Mouse (Mus musculus) spleen, postnatal 36 days (tissue): ENCODE measurements around the gene Rpl9-ps6.

Experiments used
- DNase-seq, 2 experiments: peaks; one replicate each; pipeline ENCODE4 v3.0.0; 2022; ENCODE audit warnings: low spot score in 2 of 2, mixed read lengths in 1 of 2

Gene Rpl9-ps6

DNA sequence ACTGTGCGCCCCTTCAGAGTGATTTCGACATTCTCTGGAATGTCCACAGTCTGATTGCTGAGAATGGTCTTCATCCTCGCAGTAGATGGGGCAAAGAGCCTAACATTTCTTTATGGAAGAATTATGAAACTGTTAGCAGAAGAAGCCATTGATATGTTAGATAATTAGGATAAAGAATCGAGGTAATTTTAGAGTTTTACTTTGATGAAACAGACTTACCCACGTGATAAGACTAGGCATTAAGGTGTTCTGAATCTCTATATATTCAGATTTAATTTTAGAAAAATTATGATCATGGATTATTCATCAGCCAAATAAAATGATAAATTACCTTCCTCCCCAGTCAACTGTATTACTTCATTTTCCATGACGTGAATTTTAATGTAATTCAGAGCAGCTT lies at the start of gene Rpl9-ps6:
TSS of gene Rpl9-ps6 (minus strand) at position 101 of the 400 bp plus-strand sequence.
- no peak for DNase-seq

DNA sequence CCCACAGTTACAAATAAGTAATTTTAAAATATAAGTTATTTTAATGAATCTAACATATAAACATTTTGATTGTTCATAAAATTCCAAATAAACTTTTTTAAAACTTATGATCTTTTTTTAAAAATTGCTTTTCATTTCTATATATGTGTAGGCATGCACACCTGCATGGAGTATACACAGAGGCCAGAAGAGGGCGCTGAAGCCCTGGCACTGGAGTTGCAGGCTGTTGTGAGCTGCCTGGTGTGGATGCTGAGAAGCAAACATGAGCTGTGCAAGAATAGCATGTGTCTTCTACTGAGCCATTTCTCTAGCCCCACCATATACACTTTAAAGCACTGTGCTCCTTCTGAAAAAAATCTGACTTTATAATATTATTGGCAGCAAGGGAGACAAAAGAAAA lies 46.1 kb upstream of the Rpl9-ps6 start:
- DNase-seq, result no peak

DNA sequence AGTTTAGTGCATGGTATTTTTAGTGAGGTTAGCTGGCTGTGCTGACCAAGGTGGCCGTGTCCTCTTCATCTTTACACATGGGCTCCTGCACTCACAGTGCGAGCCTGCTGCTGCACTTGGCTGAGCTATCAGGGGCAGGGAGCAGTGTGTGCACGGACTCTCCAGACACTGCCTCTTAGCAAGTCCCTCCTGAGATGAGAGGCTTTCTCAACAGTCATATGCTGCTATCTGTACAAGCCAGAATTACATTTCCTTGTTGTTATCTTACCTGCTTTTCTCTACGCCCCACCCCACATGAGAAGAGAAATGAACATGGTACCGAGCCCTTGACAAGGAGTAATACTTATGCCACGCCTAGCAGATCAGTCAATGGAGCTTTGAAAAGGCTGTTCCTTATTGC lies 44.6 kb upstream of the Rpl9-ps6 start:
- peak; percentile 5 to 22 for DNase-seq

DNA sequence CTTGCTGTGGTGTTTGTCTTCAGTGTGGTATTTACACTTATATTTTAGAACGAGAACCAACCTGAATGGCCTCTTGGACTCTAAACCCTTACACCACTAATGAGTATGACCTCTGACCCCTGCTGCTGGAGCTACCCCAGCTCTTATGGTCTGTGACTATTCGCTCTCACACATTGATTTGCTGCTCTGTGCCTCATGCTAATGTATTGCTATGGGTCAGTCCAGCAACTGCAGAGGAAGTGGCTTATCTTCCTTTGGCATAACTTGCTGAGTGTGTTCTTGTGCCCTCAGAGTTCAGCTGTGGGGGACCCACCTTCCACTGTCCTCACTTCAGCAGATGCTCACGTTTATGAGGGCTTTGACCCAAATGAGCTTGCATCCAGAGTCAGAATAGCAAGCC lies 43.9 kb upstream of the Rpl9-ps6 start:
- no peak for DNase-seq

DNA sequence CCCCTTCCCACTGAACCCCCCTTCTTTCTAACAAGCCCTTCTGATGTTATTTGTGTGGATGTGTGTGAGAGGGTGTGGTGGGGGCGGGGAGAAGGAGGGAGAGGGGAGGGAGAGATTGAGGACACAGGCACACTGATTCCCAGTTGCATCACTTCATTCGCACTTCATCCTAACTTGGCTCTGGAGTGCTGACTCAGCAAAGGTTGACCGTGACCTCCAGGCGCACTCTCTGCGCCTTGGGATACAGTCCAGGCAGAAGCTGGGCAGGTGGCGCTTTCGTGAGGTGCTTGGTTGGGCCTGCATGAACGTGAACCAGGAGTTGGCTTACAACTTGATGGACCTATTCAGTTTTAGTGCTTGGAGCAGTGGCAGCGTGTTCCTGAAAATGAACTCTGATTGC lies 41.1 kb upstream of the Rpl9-ps6 start:
- DNase-seq, result no peak

DNA sequence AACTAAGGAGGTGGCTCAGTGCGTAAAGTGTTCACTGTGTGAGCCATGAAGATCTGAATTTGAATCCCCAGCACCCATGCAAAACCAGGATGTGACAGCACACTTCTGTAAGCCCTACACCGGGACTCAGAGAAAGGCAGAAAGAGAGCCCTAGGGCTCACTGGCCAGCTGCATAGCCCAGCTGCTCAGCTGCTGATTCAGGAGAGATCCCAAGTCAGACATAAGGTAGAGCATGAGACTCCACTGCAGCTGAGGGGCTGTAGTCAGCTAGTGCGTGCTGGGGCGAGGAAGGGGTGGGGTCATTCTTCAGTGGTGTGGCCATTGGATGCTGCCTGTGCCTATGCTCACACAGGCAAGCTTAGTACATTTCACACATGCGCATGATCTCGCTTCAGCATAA lies 40.7 kb upstream of the Rpl9-ps6 start:
- DNase-seq, result no peak

DNA sequence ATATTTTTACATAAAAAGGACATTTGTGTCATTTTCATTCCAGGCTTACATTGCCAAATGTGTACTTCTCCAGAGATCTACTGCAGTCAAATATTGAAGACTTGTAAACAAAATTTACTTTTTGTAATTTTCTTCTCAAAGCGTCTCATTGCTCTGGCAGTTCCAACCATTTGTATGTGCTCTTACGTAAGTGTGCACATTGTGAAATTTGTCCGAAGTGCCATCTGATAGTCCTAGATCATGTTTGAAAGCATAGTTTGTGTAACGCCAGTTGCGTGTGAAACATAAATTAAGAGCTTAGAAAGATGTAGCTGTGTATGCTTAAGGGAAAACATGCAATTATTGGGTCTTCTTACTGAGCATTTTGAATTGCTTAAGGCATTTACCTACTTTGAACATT lies 40.1 kb upstream of the Rpl9-ps6 start:
- no peak for DNase-seq

DNA sequence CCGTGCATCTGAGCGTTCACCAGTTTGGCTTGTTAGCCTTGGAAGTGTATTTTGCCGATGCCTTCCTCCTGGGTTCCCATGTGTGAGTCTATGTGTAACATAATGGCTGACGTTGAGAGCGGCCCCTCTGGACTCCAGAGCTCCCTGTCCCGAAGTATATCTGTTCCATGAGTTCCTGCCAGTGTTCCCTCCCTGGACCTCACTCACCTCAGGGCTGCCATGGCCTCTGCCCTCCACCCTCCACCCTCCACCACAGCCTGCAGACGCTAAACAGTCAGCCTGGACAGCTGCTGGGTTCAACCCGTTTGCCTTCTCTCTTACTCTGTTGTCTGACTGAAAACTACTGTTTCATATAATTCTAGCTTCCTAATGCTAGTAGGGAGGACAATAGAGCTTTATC lies 39.7 kb upstream of the Rpl9-ps6 start:
- no peak for DNase-seq

DNA sequence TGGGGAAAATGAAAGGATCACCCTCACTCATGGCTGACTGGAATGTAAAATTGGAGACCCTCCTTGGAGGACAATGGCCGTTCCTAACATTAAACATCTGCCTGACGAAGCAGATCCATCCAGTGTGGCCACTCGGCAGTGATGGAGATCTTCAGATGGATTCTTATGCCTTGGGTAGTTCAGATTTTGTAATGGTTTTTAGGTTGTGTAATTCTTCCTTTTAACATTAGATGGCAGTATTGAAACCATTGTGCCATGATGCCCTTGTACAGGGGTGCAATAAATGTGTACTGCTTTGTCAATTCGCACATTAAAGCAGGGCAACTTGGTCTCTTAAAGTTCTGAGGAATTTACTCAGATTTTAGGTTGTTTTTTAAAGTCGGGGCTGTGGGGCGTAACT lies 35.0 kb upstream of the Rpl9-ps6 start:
- DNase-seq, result no peak

DNA sequence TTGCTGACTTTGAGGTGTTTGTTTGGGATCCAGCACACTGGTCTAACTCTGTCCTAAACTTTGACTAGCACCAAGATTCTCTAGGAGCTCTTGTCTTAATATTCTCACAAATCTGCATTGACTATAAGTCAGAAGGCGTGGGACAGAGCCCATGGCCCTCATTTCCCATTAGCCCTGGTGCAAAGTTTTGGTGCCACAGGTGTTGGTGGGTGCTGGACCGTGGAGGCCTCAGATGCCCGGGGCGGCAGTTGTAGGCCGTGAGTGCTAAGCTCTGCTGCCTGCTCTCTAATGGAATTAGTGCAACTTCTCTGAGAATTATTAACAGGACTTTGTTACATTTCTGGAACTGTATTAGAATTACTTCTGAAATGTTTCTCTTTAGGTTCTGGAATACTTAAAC lies 31.6 kb upstream of the Rpl9-ps6 start:
- no peak for DNase-seq

DNA sequence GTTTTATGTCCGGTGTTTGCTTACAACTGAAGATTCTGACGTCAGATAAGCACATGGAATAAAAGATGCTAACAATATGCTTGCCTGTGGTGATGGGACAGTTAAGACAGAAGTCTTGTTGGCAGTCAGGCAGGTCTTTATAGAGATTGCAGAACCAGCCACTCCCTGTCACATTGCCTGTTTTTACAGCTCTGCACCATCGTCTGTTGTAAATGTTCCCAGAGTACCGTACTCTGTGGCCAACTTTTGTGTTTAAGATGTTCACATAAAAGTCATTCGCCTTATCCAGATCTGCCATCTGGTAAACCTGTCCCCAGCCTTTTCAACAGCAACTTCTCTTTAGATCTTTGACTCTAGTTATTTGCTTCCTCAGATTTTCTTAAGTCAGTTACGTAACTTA lies 31.0 kb upstream of the Rpl9-ps6 start:
- DNase-seq, result no peak

DNA sequence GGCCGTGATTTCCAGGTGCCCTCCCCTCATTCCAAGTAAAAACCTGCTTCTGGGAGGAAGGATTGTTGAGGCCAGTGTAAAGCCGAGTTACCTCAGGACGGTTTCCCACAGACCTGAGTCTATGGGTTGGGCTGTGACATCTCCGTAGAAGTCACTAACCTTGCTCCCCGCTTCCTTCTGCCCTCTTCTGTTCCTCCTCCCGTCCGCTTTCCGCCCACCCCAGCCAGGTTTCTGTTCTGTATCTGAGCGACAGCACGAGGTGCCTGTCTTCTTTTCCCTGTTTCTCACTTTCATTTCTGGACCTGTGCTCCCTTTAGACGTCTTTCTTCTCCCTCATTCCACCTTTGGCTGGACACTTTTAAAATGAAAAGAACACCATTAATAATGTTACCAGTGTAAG lies 28.7 kb upstream of the Rpl9-ps6 start:
- DNase-seq, result no peak

DNA sequence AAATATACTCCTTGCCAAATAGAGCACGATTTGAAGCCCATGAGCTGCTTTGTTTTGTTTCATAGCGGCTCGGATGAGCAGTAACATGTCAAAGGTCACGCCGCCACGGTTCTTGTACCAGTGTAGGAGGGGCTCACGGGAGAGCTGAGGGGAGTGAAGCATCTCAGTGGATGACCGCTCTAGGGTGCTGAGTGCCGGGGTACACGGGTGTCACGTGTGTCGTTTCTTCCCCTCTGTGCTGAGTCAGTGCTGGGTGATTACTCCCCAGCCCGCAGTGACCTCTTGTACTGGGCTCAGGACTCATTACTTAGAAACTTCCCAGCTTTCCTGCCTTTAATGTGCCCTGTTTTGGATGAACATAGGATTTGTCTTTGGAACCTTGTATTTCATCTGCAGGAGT lies 28.2 kb upstream of the Rpl9-ps6 start:
- DNase-seq, result no peak

DNA sequence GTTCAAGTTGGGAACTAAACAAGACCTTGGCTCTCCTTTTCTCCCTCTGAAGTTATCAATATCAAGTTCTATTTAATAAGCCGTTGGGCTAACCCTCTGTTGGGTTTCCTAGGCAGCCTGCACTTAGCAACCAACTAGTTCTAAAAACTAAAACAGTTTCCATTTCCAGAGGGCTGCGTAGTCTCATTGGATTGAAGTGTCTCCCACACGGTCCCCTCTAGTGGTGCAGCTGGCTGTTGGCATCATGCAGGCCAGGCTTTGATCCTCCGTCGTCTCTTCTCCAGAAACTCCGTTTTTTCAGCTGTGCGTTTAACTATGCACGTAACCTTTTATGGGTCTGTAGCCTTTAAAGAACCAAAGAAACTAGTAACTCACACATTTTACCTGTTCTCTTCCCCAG lies 27.1 kb upstream of the Rpl9-ps6 start:
- DNase-seq, result no peak

DNA sequence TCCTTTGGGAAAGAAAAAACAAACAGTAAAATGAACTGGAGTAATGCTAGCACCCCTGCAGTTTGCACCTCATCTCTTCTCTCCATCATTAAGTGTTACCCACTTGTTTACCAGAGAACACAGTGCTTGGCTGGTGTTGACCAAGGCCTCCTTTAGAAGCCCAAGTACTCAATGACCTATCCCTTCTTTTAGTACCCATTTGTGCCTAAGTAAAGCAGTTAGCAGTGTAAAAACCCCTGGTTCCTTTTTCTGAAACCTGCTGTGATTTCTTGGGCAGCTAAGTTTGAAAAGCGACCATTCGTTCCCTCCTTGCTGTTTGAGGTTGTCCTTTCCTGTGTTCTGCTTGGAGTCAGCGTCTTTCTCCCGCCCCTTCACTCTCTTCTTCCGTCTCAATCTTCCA lies 26.6 kb upstream of the Rpl9-ps6 start:
- no peak for DNase-seq

DNA sequence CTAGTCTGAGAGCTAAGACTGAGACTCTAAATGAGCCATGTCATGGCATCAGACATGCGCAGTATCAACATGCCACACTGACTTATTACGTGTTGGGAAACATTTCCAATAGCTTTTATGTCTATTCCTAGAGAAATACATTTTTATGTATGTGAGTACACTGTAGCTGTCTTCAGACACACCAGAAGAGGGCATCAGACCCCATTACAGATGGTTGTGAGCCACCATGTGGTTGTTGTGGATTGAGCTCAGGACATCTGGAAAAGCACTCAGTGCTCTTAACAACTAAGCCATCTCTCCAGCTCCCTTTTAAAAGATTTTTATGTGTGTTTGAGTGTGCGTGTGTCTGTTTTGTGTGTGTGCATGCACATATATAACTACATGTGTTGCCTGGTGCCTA lies 26.0 kb upstream of the Rpl9-ps6 start:
- DNase-seq, result no peak

DNA sequence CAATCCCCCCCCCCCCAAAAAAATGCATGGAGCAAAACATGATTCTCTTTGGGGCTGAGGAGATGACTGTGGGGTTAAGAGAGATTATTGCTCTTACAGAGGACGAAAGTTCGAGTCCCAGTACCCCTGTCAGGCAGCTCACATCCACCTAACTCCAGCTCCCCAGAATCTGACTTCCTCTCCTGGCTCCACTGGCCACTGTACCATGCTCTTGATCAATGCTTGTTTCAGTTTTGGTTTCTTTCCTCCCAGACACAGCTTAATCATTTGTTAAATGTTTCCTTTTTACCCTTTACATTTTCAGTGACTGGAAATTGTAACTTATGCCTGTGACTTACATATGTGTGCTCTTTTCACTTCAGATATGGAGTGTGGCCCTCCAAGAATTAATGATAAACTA lies 24.6 kb upstream of the Rpl9-ps6 start:
- DNase-seq, result no peak

DNA sequence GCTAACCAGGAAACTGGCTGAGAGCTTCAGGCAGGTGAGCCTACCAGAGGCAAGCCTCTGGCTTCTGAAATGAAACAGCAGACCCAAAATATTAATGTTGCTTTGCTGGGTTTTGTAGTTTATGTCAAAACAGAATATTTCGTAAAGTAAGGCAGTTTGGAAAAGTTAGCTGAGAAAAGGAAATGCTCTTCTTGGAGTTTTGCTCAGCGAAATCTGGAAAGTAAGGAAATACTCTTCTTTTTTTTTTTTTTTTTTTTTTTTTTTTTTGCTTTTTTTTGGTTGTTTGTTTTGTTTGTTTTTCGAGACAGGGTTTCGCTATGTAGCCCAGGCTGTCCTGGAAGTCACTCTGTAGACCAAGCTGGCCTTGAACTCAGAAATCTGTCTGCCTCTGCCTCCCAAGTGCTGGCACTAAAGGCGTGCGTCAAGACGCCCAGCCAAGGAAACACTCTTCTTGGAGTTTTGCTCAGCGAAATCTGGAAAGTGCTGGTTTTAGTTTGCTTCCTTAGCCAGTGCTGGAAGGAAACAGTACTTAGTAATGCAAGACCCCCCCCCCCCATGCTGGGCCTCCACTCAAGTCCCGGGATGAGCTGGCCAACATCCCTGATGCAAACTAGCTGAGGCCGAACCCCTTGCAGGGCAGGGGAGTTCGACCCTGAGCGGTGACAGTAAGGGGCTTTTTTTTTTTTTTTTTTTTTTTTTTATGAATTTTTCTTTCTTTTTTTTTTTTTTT lies 23.0 kb upstream of the Rpl9-ps6 start:
- DNase-seq, result no peak

DNA sequence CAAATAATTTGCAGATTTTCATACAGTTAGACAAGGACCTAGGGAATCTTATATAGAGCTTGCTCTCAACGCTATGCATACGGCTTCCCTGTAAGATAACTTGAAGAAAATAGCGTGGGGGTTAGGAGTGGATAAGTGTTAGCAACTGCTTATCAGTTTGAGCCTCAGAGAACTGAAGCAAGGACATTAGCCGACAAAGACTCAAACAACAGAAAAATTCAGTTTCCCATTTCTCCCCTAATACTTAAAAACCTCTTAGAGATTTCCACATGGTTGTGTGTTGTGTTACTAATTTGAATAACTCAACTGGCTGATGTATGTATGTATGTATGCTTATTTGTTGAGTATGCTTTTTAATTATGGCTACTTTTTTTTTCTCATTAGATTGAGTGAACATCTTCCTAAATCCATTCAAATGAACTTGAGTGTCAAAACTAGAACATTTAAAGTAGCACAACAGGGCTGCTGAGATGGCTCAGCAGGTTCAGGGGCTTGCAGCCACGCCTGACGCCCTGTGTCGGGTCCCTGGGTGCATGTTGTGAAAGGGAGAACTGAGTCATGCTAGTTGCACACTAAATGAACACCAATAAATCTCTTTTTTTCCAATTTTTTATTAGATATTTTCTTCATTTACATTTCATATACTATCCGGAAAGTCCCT lies 21.3 kb upstream of the Rpl9-ps6 start:
- no peak for DNase-seq

DNA sequence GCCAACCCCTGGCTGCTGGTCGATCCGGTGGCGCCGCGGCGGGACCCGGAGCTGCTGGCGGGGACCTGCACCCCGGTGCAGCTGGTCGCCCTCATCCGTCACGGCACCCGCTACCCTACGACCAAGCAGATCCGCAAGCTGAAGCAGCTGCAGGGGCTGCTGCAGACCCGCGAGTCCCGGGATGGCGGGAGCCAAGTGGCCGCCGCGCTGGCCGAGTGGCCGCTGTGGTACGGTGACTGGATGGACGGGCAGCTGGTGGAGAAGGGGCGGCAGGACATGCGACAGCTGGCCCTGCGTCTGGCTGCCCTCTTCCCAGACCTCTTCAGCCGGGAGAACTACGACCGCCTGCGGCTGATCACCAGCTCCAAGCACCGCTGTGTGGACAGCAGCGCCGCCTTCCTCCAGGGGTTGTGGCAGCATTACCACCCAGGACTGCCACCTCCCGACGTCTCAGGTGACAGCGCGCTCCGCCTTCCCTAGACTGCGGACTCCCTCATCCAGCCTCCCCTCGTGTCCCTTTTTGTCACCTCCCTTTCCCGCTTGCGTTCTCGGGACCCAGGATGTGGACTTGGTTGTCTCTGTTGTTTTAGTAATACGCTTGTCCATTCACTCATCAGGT lies 19.8 kb upstream of the Rpl9-ps6 start:
- peak; percentile 68 to 74 for DNase-seq

DNA sequence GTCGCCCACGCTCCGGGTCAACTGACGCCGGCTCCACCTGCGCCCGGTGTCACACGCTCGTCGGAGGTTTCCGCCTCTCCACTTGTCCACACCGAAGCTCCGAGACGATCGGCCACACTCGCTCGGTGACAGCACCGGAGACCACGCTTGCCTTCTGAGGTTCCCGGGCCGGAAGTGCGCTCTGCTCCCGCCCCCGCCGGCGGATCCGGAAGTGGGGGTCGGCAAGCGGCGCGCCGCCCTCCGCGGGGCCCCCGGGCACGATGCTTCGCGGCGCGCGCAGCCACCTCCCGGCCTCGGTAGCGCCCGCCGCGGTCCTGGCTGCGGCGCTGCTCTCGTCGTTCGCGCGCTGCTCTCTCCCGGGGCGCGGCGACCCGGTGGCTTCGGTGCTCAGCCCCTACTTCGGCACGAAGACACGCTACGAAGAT lies 19.3 kb upstream of the Rpl9-ps6 start, which contains the start of gene Minpp1:
TSS of gene Minpp1 (plus strand) at position 89 of the 425 bp plus-strand sequence.
- peak; percentile 84 for DNase-seq

DNA sequence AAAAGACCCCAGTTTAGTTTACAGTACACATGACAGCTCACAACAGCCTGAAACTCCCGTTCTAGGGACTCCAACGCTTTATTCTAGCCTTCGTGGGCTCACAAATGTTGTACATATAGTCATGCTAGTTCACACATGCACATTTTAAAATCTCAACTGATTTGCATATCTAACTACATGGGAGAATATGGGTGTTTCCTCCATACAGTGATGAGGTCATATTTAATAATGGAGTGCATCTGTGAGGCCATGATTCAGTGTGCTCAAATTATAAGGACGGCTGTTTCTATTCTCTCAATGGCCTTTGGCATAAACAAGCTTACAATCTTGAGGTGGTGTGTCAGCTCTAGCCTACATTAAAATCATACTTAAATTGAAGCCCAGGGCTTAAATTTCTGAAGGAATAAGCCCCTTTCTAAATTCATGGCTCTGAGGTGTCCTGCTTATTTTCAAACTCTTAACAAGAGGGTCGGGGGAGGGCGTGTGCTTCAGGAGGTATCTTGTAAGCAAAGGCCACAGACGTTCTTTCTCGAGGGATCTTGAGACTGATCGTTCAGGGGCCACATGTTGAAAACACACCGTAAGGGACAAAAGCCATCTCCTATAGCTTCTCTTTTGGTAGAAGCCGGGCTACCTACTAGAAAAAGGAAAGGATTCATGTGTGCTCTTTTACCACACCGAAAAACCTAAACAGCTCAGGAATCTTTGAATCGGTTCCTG lies 18.7 kb upstream of the Rpl9-ps6 start:
- no peak for DNase-seq
